Mouse (Mus musculus): ENCODE measurements at regions not wholly inside any gene's neighbourhood (a gene's known extent, or its start where the extent isn't known, plus 50 kb on each side); places are given as distances from the start of the nearest gene placed in this dataset.

- no peaks in the 10 kb centered on the region for H3K4me1 ChIP-seq (ENCODE audit: control insufficient read depth, insufficient read depth, insufficient read length, low read length)
- WGBS: 58% methylated on average over 2 of the region's 2 CpGs
- no peaks in the 10 kb centered on the region for H3K36me3 ChIP-seq (ENCODE audit: control insufficient read depth, insufficient read depth, low read length)
- TF ChIP-seq POLR2A (IDR thresholded peaks at IDR 0.05; ENCODE audit: low read depth, low read length) (no peak), CTCF (IDR thresholded peaks at IDR 0.05; ENCODE audit: extremely low read depth, insufficient read length, insufficient replicate concordance, low read depth, low read length) (no peak)
- H3K27ac ChIP-seq (ENCODE audit: insufficient read depth, low read depth, low read length): no peak overlapping the region
- H3K27me3 ChIP-seq (ENCODE audit: control insufficient read depth, insufficient read depth, low read length): no peaks in the 10 kb centered on the region
- no peak overlapping the region for H3K4me3 ChIP-seq (ENCODE audit: low read depth, low read length)
These were observed 588.6 kb upstream of the Lmcd1 start for GRCm38 (mm10) chr6:111684911-111685310.

- Histone ChIP-seq H3K4me1 (ENCODE audit: control insufficient read depth, insufficient read depth, insufficient read length, low read length) (no peaks in the 10 kb centered on the region), H3K36me3 (ENCODE audit: control insufficient read depth, insufficient read depth, low read length) (no peaks in the 10 kb centered on the region), H3K4me3 (ENCODE audit: low read depth, low read length) (no peak overlapping the region), H3K27ac (ENCODE audit: insufficient read depth, low read depth, low read length) (no peak overlapping the region), H3K27me3 (ENCODE audit: control insufficient read depth, insufficient read depth, low read length) (no peaks in the 10 kb centered on the region)
- no peak for TF ChIP-seq POLR2A (IDR thresholded peaks at IDR 0.05; ENCODE audit: low read depth, low read length)
- TF ChIP-seq CTCF (IDR thresholded peaks at IDR 0.05; ENCODE audit: extremely low read depth, insufficient read length, insufficient replicate concordance, low read depth, low read length): no peak
- 80% methylated on average over 1 of the region's 1 CpGs for WGBS
These were observed 570.7 kb upstream of the Lmcd1 start for GRCm38 (mm10) chr6:111702864-111703263.

GRCm38 (mm10) chr6:111708277-111708676, 565.3 kb upstream of the Lmcd1 start:
- H3K27me3 ChIP-seq (ENCODE audit: control insufficient read depth, insufficient read depth, low read length): no peaks in the 10 kb centered on the region
- no peaks in the 10 kb centered on the region for H3K4me1 ChIP-seq (ENCODE audit: control insufficient read depth, insufficient read depth, insufficient read length, low read length)
- no peak overlapping the region for H3K27ac ChIP-seq (ENCODE audit: insufficient read depth, low read depth, low read length)
- TF ChIP-seq CTCF (IDR thresholded peaks at IDR 0.05; ENCODE audit: extremely low read depth, insufficient read length, insufficient replicate concordance, low read depth, low read length): no peak
- TF ChIP-seq POLR2A (IDR thresholded peaks at IDR 0.05; ENCODE audit: low read depth, low read length): no peak
- 26% methylated on average over 1 of the region's 1 CpGs for WGBS
- no peaks in the 10 kb centered on the region for H3K36me3 ChIP-seq (ENCODE audit: control insufficient read depth, insufficient read depth, low read length)
- H3K4me3 ChIP-seq (ENCODE audit: low read depth, low read length): no peak overlapping the region

GRCm38 (mm10) chr6:111725969-111726368, 547.6 kb upstream of the Lmcd1 start:
- Histone ChIP-seq H3K27ac (ENCODE audit: insufficient read depth, low read depth, low read length) (no peak overlapping the region), H3K4me1 (ENCODE audit: control insufficient read depth, insufficient read depth, insufficient read length, low read length) (no peaks in the 10 kb centered on the region), H3K36me3 (ENCODE audit: control insufficient read depth, insufficient read depth, low read length) (no peaks in the 10 kb centered on the region), H3K27me3 (ENCODE audit: control insufficient read depth, insufficient read depth, low read length) (no peaks in the 10 kb centered on the region), H3K4me3 (ENCODE audit: low read depth, low read length) (no peak overlapping the region)
- TF ChIP-seq POLR2A (IDR thresholded peaks at IDR 0.05; ENCODE audit: low read depth, low read length): no peak
- TF ChIP-seq CTCF (IDR thresholded peaks at IDR 0.05; ENCODE audit: extremely low read depth, insufficient read length, insufficient replicate concordance, low read depth, low read length): no peak

- Histone ChIP-seq H3K36me3 (ENCODE audit: control insufficient read depth, insufficient read depth, low read length) (no peaks in the 10 kb centered on the region), H3K4me3 (ENCODE audit: low read depth, low read length) (no peak overlapping the region), H3K4me1 (ENCODE audit: control insufficient read depth, insufficient read depth, insufficient read length, low read length) (no peaks in the 10 kb centered on the region), H3K27me3 (ENCODE audit: control insufficient read depth, insufficient read depth, low read length) (no peaks in the 10 kb centered on the region), H3K27ac (ENCODE audit: insufficient read depth, low read depth, low read length) (no peak overlapping the region)
- no peak for TF ChIP-seq CTCF (IDR thresholded peaks at IDR 0.05; ENCODE audit: extremely low read depth, insufficient read length, insufficient replicate concordance, low read depth, low read length)
- no peak for TF ChIP-seq POLR2A (IDR thresholded peaks at IDR 0.05; ENCODE audit: low read depth, low read length)
These were observed 543.2 kb upstream of the Lmcd1 start for GRCm38 (mm10) chr6:111730381-111730780.

GRCm38 (mm10) chr6:111733926-111734325, 539.6 kb upstream of the Lmcd1 start:
- TF ChIP-seq CTCF (IDR thresholded peaks at IDR 0.05; ENCODE audit: extremely low read depth, insufficient read length, insufficient replicate concordance, low read depth, low read length) (no peak), POLR2A (IDR thresholded peaks at IDR 0.05; ENCODE audit: low read depth, low read length) (no peak)
- Histone ChIP-seq H3K27ac (ENCODE audit: insufficient read depth, low read depth, low read length) (no peak overlapping the region), H3K27me3 (ENCODE audit: control insufficient read depth, insufficient read depth, low read length) (no peaks in the 10 kb centered on the region), H3K4me3 (ENCODE audit: low read depth, low read length) (no peak overlapping the region), H3K4me1 (ENCODE audit: control insufficient read depth, insufficient read depth, insufficient read length, low read length) (no peaks in the 10 kb centered on the region), H3K36me3 (ENCODE audit: control insufficient read depth, insufficient read depth, low read length) (no peaks in the 10 kb centered on the region)
- WGBS: 79% methylated on average over 3 of the region's 3 CpGs

- no peak overlapping the region for H3K27ac ChIP-seq (ENCODE audit: insufficient read depth, low read depth, low read length)
- H3K27me3 ChIP-seq (ENCODE audit: control insufficient read depth, insufficient read depth, low read length): no peaks in the 10 kb centered on the region
- H3K36me3 ChIP-seq (ENCODE audit: control insufficient read depth, insufficient read depth, low read length): no peaks in the 10 kb centered on the region
- TF ChIP-seq CTCF (IDR thresholded peaks at IDR 0.05; ENCODE audit: extremely low read depth, insufficient read length, insufficient replicate concordance, low read depth, low read length) (no peak), POLR2A (IDR thresholded peaks at IDR 0.05; ENCODE audit: low read depth, low read length) (no peak)
- no peaks in the 10 kb centered on the region for H3K4me1 ChIP-seq (ENCODE audit: control insufficient read depth, insufficient read depth, insufficient read length, low read length)
- no peak overlapping the region for H3K4me3 ChIP-seq (ENCODE audit: low read depth, low read length)
- 88% methylated on average over 1 of the region's 1 CpGs for WGBS
These were observed 534.6 kb upstream of the Lmcd1 start for GRCm38 (mm10) chr6:111738983-111739382.
